15 mouse cellular contexts compared by ENCODE assay signal in the genomic region with DNA sequence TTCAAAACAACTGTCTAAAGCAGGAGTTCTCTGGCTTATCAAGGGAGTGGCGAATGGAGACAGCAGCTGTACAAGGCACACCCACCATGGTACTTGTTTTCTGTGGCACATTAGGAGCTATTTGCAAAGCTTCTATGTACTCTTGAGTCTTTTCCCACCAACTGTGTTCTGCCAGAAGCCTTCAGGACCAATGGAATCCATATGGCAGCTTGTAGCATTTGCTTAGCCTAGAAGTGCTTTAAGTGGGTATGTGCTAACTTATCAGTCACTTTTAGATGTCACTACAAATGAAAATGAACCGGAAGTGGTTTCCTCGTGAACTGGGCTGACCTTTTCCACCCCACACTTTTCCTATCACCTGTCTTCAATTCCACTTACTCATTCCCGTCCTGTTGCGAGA.
DNase-seq lines count a peak whose midpoint lies in the region; ATAC-seq lines count a peak whose summit lies in the region.
"Had no signal": no experiment of that assay in that cellular context is flagged by ENCODE, and none has a peak within 500 bp of the region (broad histone marks: within the 10 kb centered on the region; RNA-seq: fewer than 3 reads in every experiment).

No protein-coding gene starts in this region.

- no peak overlapping the region for H3K9ac ChIP-seq in heart, embryonic 12.5 days
- H3K9ac ChIP-seq: embryonic facial prominence, embryonic 13.5 days had no signal

- WGBS in heart, embryonic 12.5 days = 26% methylated on average over 5 of the region's 5 CpGs

- H3K36me3 ChIP-seq in heart, embryonic 12.5 days = peaks cover 12% of the 10 kb centered on the region; the same call in 1 of the 2 replicates
- H3K36me3 ChIP-seq in megakaryocyte, embryonic 14.5 days (replicated peaks; ENCODE audit: low read length) = peaks cover 64% of the 10 kb centered on the region

- no peaks in the 10 kb centered on the region for H3K9me3 ChIP-seq in heart, embryonic 12.5 days (replicated peaks)
- no peaks in the 10 kb centered on the region for H3K9me3 ChIP-seq in megakaryocyte, embryonic 14.5 days
- H3K9me3 ChIP-seq: embryonic facial prominence, embryonic 13.5 days had no signal

- no peak for ATAC-seq in heart, embryonic 12.5 days (ENCODE audit: insufficient number of reproducible peaks, low FRiP score)
- no peak for ATAC-seq in megakaryocyte, adult 5-6 weeks (ENCODE audit: poor library complexity, severe bottlenecking)
- ATAC-seq: intestine, embryonic 16.5 days had no signal

- no peak overlapping the region for H3K4me3 ChIP-seq in heart, embryonic 12.5 days
- H3K4me3 ChIP-seq in megakaryocyte, embryonic 14.5 days (replicated peaks) = peak overlapping the region; percentile 24
- H3K4me3 ChIP-seq: embryonic facial prominence, embryonic 13.5 days had no signal

- peaks cover 15% of the 10 kb centered on the region for H3K4me1 ChIP-seq in heart, embryonic 12.5 days (replicated peaks)
- peaks cover 50% of the 10 kb centered on the region for H3K4me1 ChIP-seq in megakaryocyte, embryonic 14.5 days

- no peak overlapping the region for H3K4me2 ChIP-seq in heart, embryonic 12.5 days
- H3K4me2 ChIP-seq: embryonic facial prominence, embryonic 13.5 days; liver, embryonic 11.5 days had no signal

- DNase-seq in heart, postnatal 36 days = no peak
- peak; percentile 3 for DNase-seq in c-Kit-positive CD71-positive TER-119-positive erythroid progenitor cells, embryonic 14.5 days (ENCODE audit: low spot score)
- DNase-seq in telencephalon, adult 2 months (ENCODE audit: low read depth, low spot score) = peak; percentile 43
- DNase-seq in MN1 (ENCODE audit: low spot score) = no peak
- no peak for DNase-seq in urinary bladder, postnatal 36 days (ENCODE audit: low spot score in 2 of 2)
- DNase-seq: adrenal gland, adult 8-10 months; cerebellum, postnatal 25 days; thymus, adult 18-20 months had no signal

- H3K27ac ChIP-seq in heart, embryonic 12.5 days (ENCODE audit: poor library complexity, severe bottlenecking) = peak overlapping the region; percentile 45
- H3K27ac ChIP-seq: embryonic facial prominence, embryonic 13.5 days; kidney, postnatal 0 days had no signal

- intact Hi-C loops in heart, postnatal 36 days (cut with DNase I) = no loop called here

- H3K27me3 ChIP-seq in heart, embryonic 12.5 days (replicated peaks) = 0 out of 2 replicates have a peak, but pooled peaks cover 2% of the 10 kb centered on the region
- H3K27me3 ChIP-seq in megakaryocyte, embryonic 14.5 days (replicated peaks) = no peaks in the 10 kb centered on the region
- H3K27me3 ChIP-seq: embryonic facial prominence, embryonic 13.5 days had no signal

Comparison
In these comparisons a context has a peak if more than half of its experiments do, and no peak if none do; other contexts are left out.
1. DNase-seq: peak in c-Kit-positive CD71-positive TER-119-positive erythroid progenitor cells, embryonic 14.5 days (single experiment) and telencephalon, adult 2 months (single experiment); none in heart, postnatal 36 days (0 of 2), MN1 (single experiment) and urinary bladder, postnatal 36 days (0 of 2).